Mouse (Mus musculus): ENCODE measurements at regions not wholly inside any gene's neighbourhood (a gene's known extent, or its start where the extent isn't known, plus 50 kb on each side); places are given as distances from the start of the nearest gene placed in this dataset.

GRCm38 (mm10) chr17:48770099-48770498 lies 162.1 kb upstream of the Lrfn2 start:
- Histone ChIP-seq H3K4me1 (ENCODE audit: control insufficient read depth in 2 of 2, insufficient read depth in 2 of 2, low read length in 2 of 2) (no peaks in the 10 kb centered on the region), H3K4me3 (ENCODE audit: control insufficient read depth in 1 of 2, insufficient read depth in 1 of 2, low read depth in 1 of 2, low read length in 2 of 2) (no peak overlapping the region), H3K27me3 (ENCODE audit: control insufficient read depth, insufficient read depth, low read length) (no peaks in the 10 kb centered on the region; the same call in 1 of the 2 replicates), H3K27ac (replicated peaks in 1 of 2; ENCODE audit: control insufficient read depth in 1 of 2, insufficient read depth in 1 of 2, low read depth in 2 of 2, low read length in 2 of 2) (no peak overlapping the region), H3K4me2 (ENCODE audit: low read length) (no peak overlapping the region), H3K9me3 (ENCODE audit: control insufficient read depth, low read length) (no peaks in the 10 kb centered on the region), H3K36me3 (ENCODE audit: control insufficient read depth, insufficient read depth, low read length) (no peaks in the 10 kb centered on the region), H3K9ac (ENCODE audit: low read length) (no peak overlapping the region)
- no peak for ATAC-seq (ENCODE audit: insufficient number of reproducible peaks, insufficient read depth, low FRiP score, low read depth)
- WGBS: 36% methylated on average over 2 of the region's 2 CpGs

- Histone ChIP-seq H3K9me3 (ENCODE audit: control insufficient read depth, low read length) (no peaks in the 10 kb centered on the region), H3K27me3 (ENCODE audit: control insufficient read depth, insufficient read depth, low read length) (no peaks in the 10 kb centered on the region; the same call in 1 of the 2 replicates), H3K9ac (ENCODE audit: low read length) (no peak overlapping the region), H3K4me1 (ENCODE audit: control insufficient read depth in 2 of 2, insufficient read depth in 2 of 2, low read length in 2 of 2) (no peaks in the 10 kb centered on the region), H3K27ac (replicated peaks in 1 of 2; ENCODE audit: control insufficient read depth in 1 of 2, insufficient read depth in 1 of 2, low read depth in 2 of 2, low read length in 2 of 2) (no peak overlapping the region), H3K4me2 (ENCODE audit: low read length) (no peak overlapping the region), H3K4me3 (ENCODE audit: control insufficient read depth in 1 of 2, insufficient read depth in 1 of 2, low read depth in 1 of 2, low read length in 2 of 2) (no peak overlapping the region), H3K36me3 (ENCODE audit: control insufficient read depth, insufficient read depth, low read length) (no peaks in the 10 kb centered on the region)
- WGBS: 77% methylated on average over 13 of the region's 13 CpGs
- ATAC-seq (ENCODE audit: insufficient number of reproducible peaks, insufficient read depth, low FRiP score, low read depth): no peak
Measured at GRCm38 (mm10) chr17:48771721-48772320, 160.4 kb upstream of the Lrfn2 start.

- no peak overlapping the region for H3K4me2 ChIP-seq (ENCODE audit: low read length)
- no peak for ATAC-seq (ENCODE audit: insufficient number of reproducible peaks, insufficient read depth, low FRiP score, low read depth)
- no peaks in the 10 kb centered on the region for H3K4me1 ChIP-seq (ENCODE audit: control insufficient read depth in 2 of 2, insufficient read depth in 2 of 2, low read length in 2 of 2)
- H3K9me3 ChIP-seq (ENCODE audit: control insufficient read depth, low read length): no peaks in the 10 kb centered on the region
- H3K27me3 ChIP-seq (ENCODE audit: control insufficient read depth, insufficient read depth, low read length): no peaks in the 10 kb centered on the region; the same call in 1 of the 2 replicates
- no peak overlapping the region for H3K27ac ChIP-seq (replicated peaks in 1 of 2; ENCODE audit: control insufficient read depth in 1 of 2, insufficient read depth in 1 of 2, low read depth in 2 of 2, low read length in 2 of 2)
- no peaks in the 10 kb centered on the region for H3K36me3 ChIP-seq (ENCODE audit: control insufficient read depth, insufficient read depth, low read length)
- no peak overlapping the region for H3K9ac ChIP-seq (ENCODE audit: low read length)
- WGBS: 69% methylated on average over 15 of the region's 15 CpGs
- H3K4me3 ChIP-seq (ENCODE audit: control insufficient read depth in 1 of 2, insufficient read depth in 1 of 2, low read depth in 1 of 2, low read length in 2 of 2): no peak overlapping the region
Measured at GRCm38 (mm10) chr17:48774172-48774890, 157.8 kb upstream of the Lrfn2 start.

GRCm38 (mm10) chr17:48775479-48775878 lies 156.7 kb upstream of the Lrfn2 start:
- H3K9ac ChIP-seq (ENCODE audit: low read length): no peak overlapping the region
- no peaks in the 10 kb centered on the region for H3K4me1 ChIP-seq (ENCODE audit: control insufficient read depth in 2 of 2, insufficient read depth in 2 of 2, low read length in 2 of 2)
- H3K9me3 ChIP-seq (ENCODE audit: control insufficient read depth, low read length): no peaks in the 10 kb centered on the region
- H3K27ac ChIP-seq (replicated peaks in 1 of 2; ENCODE audit: control insufficient read depth in 1 of 2, insufficient read depth in 1 of 2, low read depth in 2 of 2, low read length in 2 of 2): no peak overlapping the region
- no peaks in the 10 kb centered on the region; the same call in 1 of the 2 replicates for H3K27me3 ChIP-seq (ENCODE audit: control insufficient read depth, insufficient read depth, low read length)
- ATAC-seq (ENCODE audit: insufficient number of reproducible peaks, insufficient read depth, low FRiP score, low read depth): no peak
- H3K4me3 ChIP-seq (ENCODE audit: control insufficient read depth in 1 of 2, insufficient read depth in 1 of 2, low read depth in 1 of 2, low read length in 2 of 2): no peak overlapping the region
- WGBS: 78% methylated on average over 5 of the region's 5 CpGs
- H3K4me2 ChIP-seq (ENCODE audit: low read length): no peak overlapping the region
- H3K36me3 ChIP-seq (ENCODE audit: control insufficient read depth, insufficient read depth, low read length): no peaks in the 10 kb centered on the region

- H3K9me3 ChIP-seq (ENCODE audit: control insufficient read depth, low read length): no peaks in the 10 kb centered on the region
- H3K4me3 ChIP-seq (ENCODE audit: control insufficient read depth in 1 of 2, insufficient read depth in 1 of 2, low read depth in 1 of 2, low read length in 2 of 2): no peak overlapping the region
- no peak overlapping the region for H3K4me2 ChIP-seq (ENCODE audit: low read length)
- H3K9ac ChIP-seq (ENCODE audit: low read length): no peak overlapping the region
- WGBS: 13% methylated on average over 2 of the region's 2 CpGs
- H3K27me3 ChIP-seq (ENCODE audit: control insufficient read depth, insufficient read depth, low read length): no peaks in the 10 kb centered on the region; the same call in 1 of the 2 replicates
- ATAC-seq (ENCODE audit: insufficient number of reproducible peaks, insufficient read depth, low FRiP score, low read depth): no peak
- no peaks in the 10 kb centered on the region for H3K4me1 ChIP-seq (ENCODE audit: control insufficient read depth in 2 of 2, insufficient read depth in 2 of 2, low read length in 2 of 2)
- no peaks in the 10 kb centered on the region for H3K36me3 ChIP-seq (ENCODE audit: control insufficient read depth, insufficient read depth, low read length)
- H3K27ac ChIP-seq (replicated peaks in 1 of 2; ENCODE audit: control insufficient read depth in 1 of 2, insufficient read depth in 1 of 2, low read depth in 2 of 2, low read length in 2 of 2): no peak overlapping the region
Measured at GRCm38 (mm10) chr17:48776502-48776902, 155.7 kb upstream of the Lrfn2 start.

GRCm38 (mm10) chr17:48780217-48780616 lies 152.0 kb upstream of the Lrfn2 start:
- WGBS: 87% methylated on average over 7 of the region's 7 CpGs
- ATAC-seq (ENCODE audit: insufficient number of reproducible peaks, insufficient read depth, low FRiP score, low read depth): no peak

GRCm38 (mm10) chr17:48784417-48784816 lies 147.8 kb upstream of the Lrfn2 start:
- 77% methylated on average over 5 of the region's 5 CpGs for WGBS
- no peak overlapping the region for H3K9ac ChIP-seq (ENCODE audit: low read length)
- no peaks in the 10 kb centered on the region for H3K27me3 ChIP-seq (ENCODE audit: control insufficient read depth, insufficient read depth, low read length)
- no peak overlapping the region for H3K4me2 ChIP-seq (ENCODE audit: low read length)
- ATAC-seq (ENCODE audit: insufficient number of reproducible peaks, insufficient read depth, low FRiP score, low read depth): no peak
- H3K27ac ChIP-seq (replicated peaks in 1 of 2; ENCODE audit: control insufficient read depth in 1 of 2, insufficient read depth in 1 of 2, low read depth in 2 of 2, low read length in 2 of 2): no peak overlapping the region
- no peaks in the 10 kb centered on the region for H3K36me3 ChIP-seq (ENCODE audit: control insufficient read depth, insufficient read depth, low read length)
- no peaks in the 10 kb centered on the region for H3K9me3 ChIP-seq (ENCODE audit: control insufficient read depth, low read length)
- H3K4me3 ChIP-seq (ENCODE audit: control insufficient read depth in 1 of 2, insufficient read depth in 1 of 2, low read depth in 1 of 2, low read length in 2 of 2): no peak overlapping the region
- no peaks in the 10 kb centered on the region for H3K4me1 ChIP-seq (ENCODE audit: control insufficient read depth in 2 of 2, insufficient read depth in 2 of 2, low read length in 2 of 2)

More at GRCm38 (mm10) chr17:48780217-48780616, 152.0 kb upstream of the Lrfn2 start:
- Histone ChIP-seq H3K9ac (ENCODE audit: low read length) (no peak overlapping the region), H3K27ac (replicated peaks in 1 of 2; ENCODE audit: control insufficient read depth in 1 of 2, insufficient read depth in 1 of 2, low read depth in 2 of 2, low read length in 2 of 2) (no peak overlapping the region), H3K4me1 (ENCODE audit: control insufficient read depth in 2 of 2, insufficient read depth in 2 of 2, low read length in 2 of 2) (no peaks in the 10 kb centered on the region), H3K27me3 (ENCODE audit: control insufficient read depth, insufficient read depth, low read length) (no peaks in the 10 kb centered on the region), H3K4me2 (ENCODE audit: low read length) (no peak overlapping the region), H3K4me3 (ENCODE audit: control insufficient read depth in 1 of 2, insufficient read depth in 1 of 2, low read depth in 1 of 2, low read length in 2 of 2) (no peak overlapping the region), H3K9me3 (ENCODE audit: control insufficient read depth, low read length) (no peaks in the 10 kb centered on the region), H3K36me3 (ENCODE audit: control insufficient read depth, insufficient read depth, low read length) (no peaks in the 10 kb centered on the region)
